Mouse (Mus musculus) forebrain, embryonic 16.5 days (tissue): ENCODE results near the gene Wdr5. TPM values are rescaled to one million over a fixed set of nuclear protein-coding genes. Genes with fewer than 3 reads are reported as not detected.
"Not testable (repeated sequence)": the region's sequence is repeated elsewhere in the genome, so short reads cannot be mapped to it uniquely, and the experiment has no call there.

Source experiments
- ATAC-seq: fragments of 200-750 bp; cut with Nextera tagmentation; 2 replicates; pipeline ENCODE4 v1.8.0; 2017; ENCODE audit warnings: mild to moderate bottlenecking, moderate library complexity
- H3K27ac ChIP-seq: fragments of 300-500 bp; sonication (generic); 2 replicates; pipeline ENCODE4 v1.5.1; 2014; ENCODE audit warnings: low read length, control low read depth
- H3K27me3 ChIP-seq: fragments of 300-500 bp; sonication (generic); replicated peaks from 2 replicates; pipeline ENCODE4 v1.6.1; 2014; ENCODE audit warnings: low read length; ENCODE audit not compliant: control insufficient read depth, insufficient read depth
- H3K36me3 ChIP-seq: fragments of 300-500 bp; sonication (generic); 2 replicates; pipeline ENCODE4 v1.6.1; 2014; ENCODE audit not compliant: control insufficient read depth, insufficient read depth
- H3K4me1 ChIP-seq: fragments of 300-500 bp; sonication (generic); replicated peaks from 2 replicates; pipeline ENCODE4 v1.6.1; 2014; ENCODE audit warnings: low read length; ENCODE audit not compliant: control insufficient read depth, insufficient read depth
- H3K4me2 ChIP-seq: fragments of 300-500 bp; sonication (generic); 2 replicates; pipeline ENCODE4 v1.6.1; 2014; ENCODE audit warnings: mild to moderate bottlenecking, low read length, control low read depth
- H3K4me3 ChIP-seq: fragments of 300-500 bp; sonication (generic); replicated peaks from 2 replicates; pipeline ENCODE4 v1.5.1; 2014; ENCODE audit warnings: mild to moderate bottlenecking, low read length, control low read depth
- H3K9ac ChIP-seq: fragments of 300-500 bp; sonication (generic); replicated peaks from 2 replicates; pipeline ENCODE4 v1.6.1; 2014; ENCODE audit warnings: low read depth, low read length, control low read depth
- H3K9me3 ChIP-seq: fragments of 300-500 bp; sonication (generic); 2 replicates; pipeline ENCODE4 v1.6.1; 2016; ENCODE audit warnings: low read length; ENCODE audit not compliant: control insufficient read depth
- WGBS: fragments of 180-500 bp; shearing (Covaris S2); extraction: QIAGEN DNeasy Blood & Tissue Kit; methylation state at CpG from one replicate; pipeline ENCODE4 v1.1.7; 2014; 5-methylcytosine and 5-hydroxymethylcytosine counted together
- polyA plus RNA-seq: library from polyadenylated mRNA; unstranded; fragments of >200 nt; fragmentation: Nextera tagmentation; extraction: Ambion mirVana; gene quantifications from 2 replicates; pipeline ENCODE4 v1.2.1, GENCODE M21; 2015

The Wdr5 gene
- polyA plus RNA-seq, 1 experiment from 2014 or later: 51.8 TPM

- no peak for ATAC-seq
- WGBS: 92% methylated on average over 2 of the region's 2 CpGs
- no peak overlapping the region for H3K27ac ChIP-seq
Measured at GRCm38 (mm10) chr2:27490939-27491338, 24.0 kb upstream of the Wdr5 start.

GRCm38 (mm10) chr2:27493971-27494370 is 21.0 kb upstream of the Wdr5 start:
- no peaks in the 10 kb centered on the region for H3K27me3 ChIP-seq
- no peaks in the 10 kb centered on the region for H3K36me3 ChIP-seq
- H3K4me1 ChIP-seq: peaks cover 7% of the 10 kb centered on the region
- H3K27ac ChIP-seq: no peak overlapping the region
- WGBS: 96% methylated on average over 3 of the region's 3 CpGs
- H3K9ac ChIP-seq: no peak overlapping the region
- ATAC-seq: no peak
- no peak overlapping the region for H3K4me3 ChIP-seq
- no peak overlapping the region for H3K4me2 ChIP-seq
- H3K9me3 ChIP-seq: no peaks in the 10 kb centered on the region

More at GRCm38 (mm10) chr2:27490939-27491338, 24.0 kb upstream of the Wdr5 start:
- no peak overlapping the region for H3K4me2 ChIP-seq
- no peaks in the 10 kb centered on the region for H3K4me1 ChIP-seq
- H3K36me3 ChIP-seq: no peaks in the 10 kb centered on the region
- H3K4me3 ChIP-seq: no peak overlapping the region
- no peaks in the 10 kb centered on the region for H3K9me3 ChIP-seq
- H3K27me3 ChIP-seq: no peaks in the 10 kb centered on the region
- no peak overlapping the region for H3K9ac ChIP-seq

GRCm38 (mm10) chr2:27496391-27497028 is 18.4 kb upstream of the Wdr5 start:
- no peaks in the 10 kb centered on the region for H3K36me3 ChIP-seq
- ATAC-seq: no peak

GRCm38 (mm10) chr2:27504113-27504885 is 10.7 kb upstream of the Wdr5 start:
- Histone ChIP-seq H3K4me3 (no peak overlapping the region), H3K9ac (no peak overlapping the region), H3K36me3 (no peaks in the 10 kb centered on the region), H3K9me3 (no peaks in the 10 kb centered on the region), H3K4me2 (no peak overlapping the region), H3K27me3 (no peaks in the 10 kb centered on the region), H3K4me1 (no peaks in the 10 kb centered on the region), H3K27ac (no peak overlapping the region)
- ATAC-seq: no peak
- 67% methylated on average over 7 of the region's 7 CpGs for WGBS

More at GRCm38 (mm10) chr2:27496391-27497028, 18.4 kb upstream of the Wdr5 start:
- Histone ChIP-seq H3K4me2 (peak overlapping the region; percentile 52), H3K27me3 (no peaks in the 10 kb centered on the region), H3K9ac (peak overlapping the region; percentile 22; the same call in 1 of the 2 replicates), H3K4me3 (peak overlapping the region; percentile 30), H3K9me3 (no peaks in the 10 kb centered on the region), H3K4me1 (peaks cover 7% of the 10 kb centered on the region), H3K27ac (no peak overlapping the region)
- WGBS: 25% methylated on average over 23 of the region's 23 CpGs

GRCm38 (mm10) chr2:27505539-27505938 is 9.4 kb upstream of the Wdr5 start:
- H3K4me2 ChIP-seq: no peak overlapping the region
- H3K27ac ChIP-seq: no peak overlapping the region
- no peaks in the 10 kb centered on the region for H3K36me3 ChIP-seq
- no peaks in the 10 kb centered on the region for H3K27me3 ChIP-seq
- H3K9me3 ChIP-seq: no peaks in the 10 kb centered on the region
- no peak for ATAC-seq
- no peak overlapping the region for H3K9ac ChIP-seq
- WGBS: 12% methylated on average over 6 of the region's 6 CpGs
- H3K4me1 ChIP-seq: no peaks in the 10 kb centered on the region
- no peak overlapping the region for H3K4me3 ChIP-seq

GRCm38 (mm10) chr2:27506658-27507057 is 8.3 kb upstream of the Wdr5 start:
- H3K4me3 ChIP-seq, H3K4me2 ChIP-seq, H3K36me3 ChIP-seq, ATAC-seq, H3K9ac ChIP-seq, H3K27ac ChIP-seq, H3K27me3 ChIP-seq, H3K4me1 ChIP-seq, H3K9me3 ChIP-seq: not testable (repeated sequence)
- 69% methylated on average over 4 of the region's 4 CpGs for WGBS

GRCm38 (mm10) chr2:27507562-27507961 is 7.4 kb upstream of the Wdr5 start, which contains the start of gene Brd3:
Gene Brd3 (minus strand): TSS chr2:27507662.
- no peak for ATAC-seq
- H3K27me3 ChIP-seq: no peaks in the 10 kb centered on the region
- no peak within 1 kb of the TSS for H3K27ac ChIP-seq
- no peak within 1 kb of the TSS for H3K4me3 ChIP-seq
- H3K9me3 ChIP-seq: no peaks in the 10 kb centered on the region
- H3K4me1 ChIP-seq: no peaks in the 10 kb centered on the region
- 64% methylated on average over 4 of the region's 4 CpGs for WGBS
- no peak within 1 kb of the TSS for H3K9ac ChIP-seq
- H3K36me3 ChIP-seq: no peaks in the 10 kb centered on the region
- H3K4me2 ChIP-seq: no peak within 1 kb of the TSS

GRCm38 (mm10) chr2:27510706-27511105 is 4.3 kb upstream of the Wdr5 start:
- Histone ChIP-seq H3K36me3 (no peaks in the 10 kb centered on the region), H3K4me1 (peaks cover 10% of the 10 kb centered on the region), H3K4me2 (no peak overlapping the region), H3K9ac (no peak overlapping the region), H3K27me3 (no peaks in the 10 kb centered on the region), H3K4me3 (no peak overlapping the region), H3K27ac (no peak overlapping the region), H3K9me3 (no peaks in the 10 kb centered on the region)
- 93% methylated on average over 7 of the region's 7 CpGs for WGBS
- ATAC-seq: no peak

GRCm38 (mm10) chr2:27512909-27513308 is 2.0 kb upstream of the Wdr5 start:
- WGBS: 92% methylated on average over 3 of the region's 3 CpGs
- no peak for ATAC-seq
- Histone ChIP-seq H3K36me3 (no peaks in the 10 kb centered on the region), H3K4me2 (no peak overlapping the region), H3K4me3 (no peak overlapping the region), H3K4me1 (peaks cover 27% of the 10 kb centered on the region), H3K9ac (no peak overlapping the region), H3K9me3 (no peaks in the 10 kb centered on the region), H3K27me3 (no peaks in the 10 kb centered on the region), H3K27ac (no peak overlapping the region)
